Mouse (Mus musculus) central nervous system, embryonic 11.5 days (tissue): ENCODE data around the gene Gm21477. TPM values are rescaled to one million over a fixed set of nuclear protein-coding genes. Genes with fewer than 3 reads are reported as not detected.

Experiments used
- polyA plus RNA-seq: library from polyadenylated mRNA; depleted of rRNA; stranded (reverse); fragments of >200 nt; gene quantifications from 2 replicates; pipeline ENCODE4 v1.2.3, GENCODE M21; 2012; rRNA removed

Gene Gm21477
- not detected in 2 replicates for polyA plus RNA-seq

GRCm38 (mm10) chrY:87116521-87116920 lies at the start of gene Gm21477:
Gene Gm21477 (plus strand): TSS chrY:87116821.

